Mouse (Mus musculus): ENCODE measurements around the gene Pacsin2. TPM values are rescaled to one million over a fixed set of nuclear protein-coding genes. Genes with fewer than 3 reads are reported as not detected.

Pacsin2 gene
- polyA plus RNA-seq, 1 experiment, result 52.6 TPM

- no peak for DNase-seq (ENCODE audit: low read depth, low spot score)
- 72% methylated on average over 14 of the region's 14 CpGs for WGBS
Measured at GRCm38 (mm10) chr15:83430986-83431763, 33.2 kb downstream of the Pacsin2 start.

DNA sequence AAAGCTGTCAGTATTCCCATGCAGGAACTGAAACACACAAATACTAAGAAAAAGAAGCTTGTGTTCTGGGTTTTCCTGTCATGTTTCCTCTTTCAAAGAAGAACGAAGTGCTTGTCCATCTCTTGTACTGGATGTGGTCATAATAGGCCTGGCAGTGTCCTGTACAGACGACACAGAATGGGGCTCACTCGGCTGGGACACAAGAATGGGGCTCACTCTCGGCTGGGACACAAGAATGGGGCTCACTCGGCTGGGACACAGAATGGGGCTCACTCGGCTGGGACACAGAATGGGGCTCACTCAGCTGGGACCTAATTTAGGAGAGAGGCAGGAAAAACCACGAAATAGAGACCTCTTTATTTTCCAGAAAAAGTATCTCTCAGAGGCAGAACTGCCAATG lies 34.0 kb downstream of the Pacsin2 start:
- 86% methylated on average over 7 of the region's 7 CpGs for WGBS
- DNase-seq (ENCODE audit: low read depth, low spot score), result no peak

DNA sequence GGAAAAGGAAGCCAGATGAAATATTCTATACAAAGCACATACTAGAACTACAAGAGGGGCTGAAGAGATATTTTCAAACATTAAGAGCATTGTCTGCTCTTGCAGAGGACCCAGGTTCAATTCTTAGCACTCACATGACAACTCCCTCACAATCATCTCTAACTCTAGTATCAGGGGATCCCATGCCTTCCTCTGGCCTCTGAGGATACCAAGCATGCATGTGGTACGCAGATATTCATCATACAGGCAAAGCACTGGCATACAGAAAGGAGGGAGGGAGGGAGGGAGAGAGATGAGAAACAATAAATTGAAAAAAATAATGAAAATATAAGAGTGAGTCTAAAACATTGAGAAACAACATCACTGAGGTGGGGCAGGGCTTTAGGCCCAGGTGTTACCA lies 35.8 kb downstream of the Pacsin2 start:
- 100% methylated on average over 1 of the region's 1 CpGs for WGBS
- no peak for DNase-seq (ENCODE audit: low read depth, low spot score)

DNA sequence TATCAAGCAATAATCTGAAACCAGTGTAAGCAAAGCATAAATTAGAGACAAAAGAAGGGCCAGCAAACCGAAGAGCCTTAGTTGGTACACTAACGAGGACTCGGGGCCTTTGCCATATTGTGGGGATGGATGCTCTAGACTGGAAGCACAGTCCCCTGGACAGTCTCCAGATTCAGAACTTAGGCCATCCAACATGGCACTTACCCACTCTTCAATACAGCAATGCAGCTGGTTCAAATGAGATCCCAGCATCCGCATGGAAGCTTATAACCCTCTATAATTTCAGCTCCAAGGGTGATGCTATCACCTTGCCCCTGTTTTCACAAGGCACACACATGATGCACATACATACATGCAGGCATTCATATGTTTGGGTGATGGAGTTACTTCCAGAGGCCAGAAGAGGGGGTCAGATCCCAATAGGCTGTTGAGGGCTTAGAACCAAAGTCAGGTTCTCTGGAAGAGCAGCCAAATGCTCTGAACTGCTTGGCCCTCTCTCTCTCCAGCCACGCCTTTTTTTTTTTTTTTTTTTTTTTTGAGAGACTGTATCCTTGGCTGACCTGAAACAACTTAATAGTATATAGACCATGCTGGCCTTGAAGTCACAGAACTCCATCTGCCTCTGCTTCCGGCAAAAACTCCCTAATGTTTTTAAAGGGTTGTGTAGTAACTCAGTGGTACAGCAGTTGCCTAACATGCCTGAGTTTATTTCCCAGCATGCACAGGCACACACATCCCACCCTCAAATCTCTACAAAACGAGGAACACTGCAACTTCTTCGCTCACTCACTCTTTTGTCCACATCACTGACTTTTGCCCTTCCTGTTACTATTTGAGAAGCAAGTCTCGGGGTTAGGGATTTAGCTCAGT lies 36.9 kb downstream of the Pacsin2 start:
- no peak for DNase-seq (ENCODE audit: low read depth, low spot score)
- 41% methylated on average over 9 of the region's 9 CpGs for WGBS

DNA sequence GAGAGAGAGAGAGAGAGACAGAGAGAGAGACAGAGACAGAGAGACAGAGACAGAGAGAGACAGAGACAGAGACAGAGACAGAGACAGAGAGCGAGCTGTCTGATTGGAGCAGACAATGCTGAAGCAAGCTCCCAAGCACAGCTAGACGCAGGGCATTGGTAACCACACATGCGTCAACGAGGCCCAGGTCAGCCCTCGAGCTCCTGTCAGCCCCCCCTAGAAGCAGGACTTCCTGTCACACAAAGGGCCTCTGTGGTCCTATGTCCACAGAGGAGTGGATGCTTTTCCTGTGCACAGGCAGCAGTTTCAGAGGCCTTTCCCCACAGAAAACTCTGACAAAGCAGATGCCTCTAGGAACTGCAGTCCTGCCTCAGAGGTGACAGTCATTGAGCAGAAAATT lies 38.6 kb downstream of the Pacsin2 start:
- WGBS, result 65% methylated on average over 5 of the region's 5 CpGs
- DNase-seq (ENCODE audit: low read depth, low spot score), result no peak

DNA sequence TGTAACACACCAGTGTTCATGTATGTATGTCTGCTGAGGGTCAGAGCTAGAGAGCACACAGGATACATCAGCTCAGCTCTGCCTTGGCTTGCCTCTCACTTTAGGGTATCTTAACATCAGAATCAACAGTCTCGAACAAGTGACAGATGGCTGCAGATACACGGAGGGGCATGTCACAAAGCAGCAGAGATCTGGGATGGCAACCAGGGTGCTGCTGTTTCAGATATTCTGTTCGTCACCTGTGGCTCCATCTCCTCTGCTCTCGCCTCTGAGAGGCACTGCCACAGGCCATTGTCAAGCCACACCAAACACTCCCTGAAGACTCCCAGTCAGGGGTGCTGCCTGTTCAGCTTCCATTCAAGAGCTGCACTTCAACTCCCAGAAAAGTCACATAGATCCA lies 39.1 kb downstream of the Pacsin2 start:
- DNase-seq (ENCODE audit: low read depth, low spot score), result no peak
- 66% methylated on average over 4 of the region's 4 CpGs for WGBS

GRCm38 (mm10) chr15:83423589-83424384 lies 40.6 kb downstream of the Pacsin2 start:
- 39% methylated on average over 5 of the region's 5 CpGs for WGBS

DNA sequence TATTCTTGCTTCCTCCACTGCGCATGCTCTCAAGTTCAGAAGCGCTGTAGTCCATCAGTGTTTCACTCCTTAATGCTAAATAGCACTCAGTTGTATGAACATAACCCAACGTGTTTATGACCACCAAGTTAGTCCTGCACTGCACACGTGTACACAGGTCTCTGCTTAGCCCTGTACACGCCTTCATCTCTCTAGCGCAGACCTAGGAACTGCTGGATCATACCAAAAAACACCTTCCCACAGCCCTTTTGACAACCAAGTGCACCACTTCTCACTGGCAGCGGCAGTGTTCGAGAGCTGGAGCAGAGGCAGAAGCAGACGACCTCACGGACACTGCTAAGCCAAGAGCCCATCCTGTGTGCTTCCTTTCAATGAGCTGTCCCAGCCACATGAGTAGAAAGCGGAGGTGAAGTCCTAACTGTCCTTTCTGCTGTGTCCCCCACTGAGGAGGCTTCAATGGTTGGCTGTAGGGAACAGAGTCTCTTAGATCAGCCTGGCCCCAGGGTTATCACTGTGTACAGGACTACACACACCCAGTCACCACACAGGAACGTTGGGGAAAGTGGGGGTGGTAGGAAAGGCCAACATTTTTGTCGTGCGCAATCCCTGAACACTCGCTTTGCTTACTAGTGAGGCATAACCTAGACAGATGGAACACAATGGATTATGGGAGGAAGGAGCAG lies 42.0 kb downstream of the Pacsin2 start:
- DNase-seq (ENCODE audit: low read depth, low spot score), result no peak
- WGBS, result 81% methylated on average over 15 of the region's 15 CpGs

More at GRCm38 (mm10) chr15:83423589-83424384, 40.6 kb downstream of the Pacsin2 start:
- no peak for DNase-seq (ENCODE audit: low read depth, low spot score)

DNA sequence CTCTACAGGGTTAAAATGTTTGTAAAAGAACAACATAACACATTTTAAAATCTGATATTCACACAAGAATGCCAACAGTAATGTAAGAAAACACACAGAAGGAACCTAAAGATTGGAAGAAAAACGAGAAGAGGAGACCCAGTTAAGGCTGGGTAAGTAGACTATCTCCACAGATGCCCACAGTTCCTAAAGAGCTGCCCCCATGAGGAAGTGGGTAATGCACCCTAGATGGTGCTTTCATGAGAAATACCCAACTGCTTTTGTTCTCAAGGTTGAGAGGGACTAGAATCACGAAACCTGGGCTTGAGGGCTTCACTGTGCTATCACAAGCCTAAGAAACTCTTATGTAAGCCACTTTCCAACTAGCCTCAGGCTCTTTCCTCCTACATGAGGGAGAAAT lies 44.8 kb downstream of the Pacsin2 start:
- DNase-seq (ENCODE audit: low read depth, low spot score), result no peak
- WGBS, result 73% methylated on average over 2 of the region's 2 CpGs

DNA sequence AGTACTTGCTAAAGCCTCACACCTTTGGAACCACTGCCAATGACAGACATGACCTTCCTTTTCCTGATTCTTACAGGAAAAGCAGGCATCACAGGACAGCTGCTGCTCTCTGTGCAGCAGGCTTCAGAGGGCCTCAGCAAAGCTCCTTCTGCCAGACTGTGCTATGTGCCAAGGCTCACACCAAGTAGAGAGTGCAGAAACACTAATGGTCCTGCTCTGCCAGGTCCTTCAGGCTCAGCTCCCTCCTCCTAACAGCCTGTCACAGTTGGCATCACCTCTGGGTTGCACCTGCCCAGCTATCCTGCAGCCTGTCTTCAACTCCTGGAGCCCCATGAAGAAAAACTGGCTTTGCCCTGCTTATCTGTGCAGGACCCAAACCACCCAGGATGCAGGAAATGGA lies 45.7 kb downstream of the Pacsin2 start:
- no peak for DNase-seq (ENCODE audit: low read depth, low spot score)

GRCm38 (mm10) chr15:83417916-83418315 lies 46.5 kb downstream of the Pacsin2 start:
- WGBS, result 83% methylated on average over 6 of the region's 6 CpGs
- no peak for DNase-seq (ENCODE audit: low read depth, low spot score)

DNA sequence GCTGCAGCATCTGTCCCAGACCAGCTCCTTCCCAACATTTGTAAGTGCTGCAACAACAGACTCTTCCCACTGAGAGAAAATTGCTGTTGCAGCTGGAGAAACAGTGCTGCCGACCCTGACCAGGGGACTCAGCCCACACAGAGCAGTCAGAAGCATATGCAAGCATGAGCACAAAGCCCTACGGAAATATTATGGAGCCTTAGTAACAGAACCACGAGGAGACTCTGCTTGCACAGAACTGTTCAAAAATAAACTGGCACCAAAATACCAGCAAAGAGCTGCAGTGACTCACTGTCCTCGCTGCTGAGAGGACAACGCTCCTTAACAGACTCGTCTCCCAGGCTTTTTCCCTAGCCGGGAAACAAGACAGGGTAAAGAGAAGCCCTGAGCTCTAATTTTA lies 47.0 kb downstream of the Pacsin2 start:
- WGBS, result 55% methylated on average over 7 of the region's 7 CpGs
- no peak for DNase-seq (ENCODE audit: low read depth, low spot score)

DNA sequence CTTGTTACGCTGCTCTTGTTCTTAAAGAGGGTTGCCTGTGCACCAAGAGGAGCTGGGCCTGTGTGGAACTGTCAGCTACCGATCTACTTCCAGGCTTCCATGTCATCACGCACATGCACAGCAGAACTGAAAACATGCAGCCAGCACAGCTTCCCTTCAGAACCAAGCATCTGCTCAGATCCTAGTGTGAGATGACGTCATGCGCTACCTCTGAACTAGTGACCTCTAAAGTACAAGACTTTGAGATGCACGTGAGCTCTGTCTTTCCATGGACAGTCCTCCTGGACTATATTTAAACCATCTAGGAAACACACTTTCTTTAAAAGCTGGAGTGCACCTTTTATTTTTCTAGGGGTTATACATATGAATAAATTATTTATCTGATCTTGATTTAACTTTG lies 49.0 kb downstream of the Pacsin2 start:
- 81% methylated on average over 6 of the region's 6 CpGs for WGBS
- no peak for DNase-seq (ENCODE audit: low read depth, low spot score)

DNA sequence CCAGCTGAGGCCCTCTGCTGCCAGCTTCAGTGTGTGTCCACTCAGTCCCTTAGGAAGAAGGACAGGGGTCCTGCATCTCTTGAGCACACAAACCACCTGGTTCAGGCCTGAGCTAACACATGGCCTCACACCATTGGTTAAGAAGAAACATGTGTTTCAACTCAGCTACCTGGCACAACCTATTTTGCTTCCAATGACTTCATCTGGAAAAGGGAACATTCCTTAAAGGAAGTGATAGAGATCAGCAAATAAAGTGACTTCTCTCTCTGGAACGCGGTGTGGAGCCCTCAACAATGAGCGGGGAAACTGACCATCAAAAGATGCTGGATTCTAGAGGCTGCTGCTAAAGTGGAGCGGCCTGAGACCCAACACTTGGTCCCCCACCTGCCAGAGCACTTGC lies 52.8 kb downstream of the Pacsin2 start:
- no peak for DNase-seq (ENCODE audit: low read depth, low spot score)
- WGBS, result 64% methylated on average over 4 of the region's 4 CpGs

DNA sequence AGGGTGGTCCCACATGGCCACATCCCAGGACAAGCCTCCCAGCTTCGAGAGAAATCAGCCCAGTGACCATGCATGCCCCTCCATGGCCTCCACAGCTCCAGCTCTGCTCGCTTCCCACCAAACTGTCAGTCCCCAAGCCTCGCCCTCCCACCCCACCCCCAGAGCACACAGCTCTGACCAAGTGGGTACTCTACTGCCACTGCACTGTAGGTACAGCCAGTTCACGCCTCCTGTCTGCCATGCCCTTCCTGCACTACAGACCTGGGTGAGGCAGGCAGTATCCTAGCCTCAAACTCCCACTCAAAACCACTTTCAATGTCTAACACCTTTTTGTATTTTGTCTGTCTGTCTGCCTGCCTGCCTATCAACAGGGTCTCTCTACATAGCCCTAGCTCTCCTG lies 53.7 kb downstream of the Pacsin2 start:
- WGBS, result 67% methylated on average over 4 of the region's 4 CpGs
- no peak for DNase-seq (ENCODE audit: low read depth, low spot score)

GRCm38 (mm10) chr15:83410270-83410669 lies 54.1 kb downstream of the Pacsin2 start:
- WGBS, result 46% methylated on average over 6 of the region's 6 CpGs
- no peak for DNase-seq (ENCODE audit: low read depth, low spot score)

DNA sequence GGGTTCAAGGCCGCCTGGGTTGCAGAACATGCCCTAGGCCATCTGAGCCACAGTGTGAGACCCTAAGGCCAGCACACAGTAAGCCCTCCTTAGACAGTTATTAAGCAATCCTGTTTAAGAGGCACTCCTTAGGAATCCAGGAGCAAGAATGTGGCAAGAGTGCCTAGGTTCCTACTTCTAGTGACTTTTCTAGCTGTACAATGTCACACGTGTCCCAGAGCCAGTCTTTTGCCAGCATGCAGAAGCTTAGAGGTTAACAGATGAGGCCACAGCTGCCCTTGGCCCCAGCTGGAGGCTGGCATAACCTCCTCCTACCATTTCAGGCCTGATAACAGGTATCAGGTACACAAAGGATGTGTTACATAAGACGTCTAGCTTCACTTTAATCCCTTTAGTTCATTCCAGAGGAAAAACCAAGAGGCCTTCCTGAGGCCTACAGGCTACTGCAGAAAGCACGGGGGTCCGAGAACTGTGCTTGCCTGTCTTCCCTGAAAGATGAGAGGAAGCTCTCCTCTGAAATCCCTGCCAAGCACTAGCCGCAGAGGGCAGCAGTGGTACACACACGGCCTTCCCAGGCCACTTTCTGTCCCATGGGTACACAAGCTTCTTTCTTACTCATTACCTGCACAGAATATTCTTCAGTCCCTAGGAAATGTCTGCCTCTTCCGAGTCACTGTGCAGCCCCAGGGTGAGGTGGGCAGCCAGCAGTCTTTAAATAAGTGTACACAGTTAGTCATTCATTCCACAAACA lies 55.5 kb downstream of the Pacsin2 start:
- DNase-seq (ENCODE audit: low read depth, low spot score), result no peak
- 53% methylated on average over 8 of the region's 8 CpGs for WGBS

- 39% methylated on average over 5 of the region's 5 CpGs for WGBS
- peak; percentile 48 for DNase-seq (ENCODE audit: low read depth, low spot score)
Measured at GRCm38 (mm10) chr15:83408216-83408615, 56.2 kb downstream of the Pacsin2 start.

DNA sequence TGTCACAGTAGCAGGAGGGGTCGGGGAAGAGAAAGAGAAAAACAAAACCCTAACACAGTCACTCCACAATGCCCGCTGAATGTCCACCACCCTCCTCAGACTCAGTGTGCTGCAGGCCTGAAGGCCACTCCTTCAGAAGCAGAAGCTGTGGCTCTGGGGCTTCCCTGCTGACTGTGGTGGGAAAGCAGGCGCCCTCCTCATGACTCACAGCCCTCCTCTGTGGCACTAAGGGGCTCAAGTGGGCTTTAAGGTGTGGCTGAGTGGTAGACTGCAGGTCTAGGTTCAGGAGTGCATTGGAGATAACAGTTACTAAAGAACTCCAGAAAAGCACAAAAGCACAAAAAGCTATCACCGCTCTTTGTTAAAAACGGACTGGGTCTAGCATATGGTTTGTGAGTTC lies 56.9 kb downstream of the Pacsin2 start:
- no peak for DNase-seq (ENCODE audit: low read depth, low spot score)
- WGBS, result 90% methylated on average over 5 of the region's 5 CpGs
